Mouse (Mus musculus) thymus, adult 2 months (tissue): ENCODE data around the gene Rcsd1.

Experiments used
- CTCF ChIP-seq: fragments of 200-500 bp; IDR thresholded peaks from 2 replicates; pipeline ENCODE4 v1.5.1; 2012; ENCODE audit warnings: mild to moderate bottlenecking, control low read depth, low read length, moderate library complexity, borderline replicate concordance; ENCODE audit not compliant: control insufficient read depth, poor library complexity, insufficient read depth; ENCODE audit errors: extremely low read depth
- POLR2A ChIP-seq: fragments of 200-500 bp; IDR thresholded peaks from 2 replicates; pipeline ENCODE4 v1.6.1; 2012; ENCODE audit warnings: mild to moderate bottlenecking, low read length, control low read depth, moderate library complexity; ENCODE audit not compliant: control insufficient read depth, poor library complexity, insufficient read depth; ENCODE audit errors: extremely low read depth

DNA sequence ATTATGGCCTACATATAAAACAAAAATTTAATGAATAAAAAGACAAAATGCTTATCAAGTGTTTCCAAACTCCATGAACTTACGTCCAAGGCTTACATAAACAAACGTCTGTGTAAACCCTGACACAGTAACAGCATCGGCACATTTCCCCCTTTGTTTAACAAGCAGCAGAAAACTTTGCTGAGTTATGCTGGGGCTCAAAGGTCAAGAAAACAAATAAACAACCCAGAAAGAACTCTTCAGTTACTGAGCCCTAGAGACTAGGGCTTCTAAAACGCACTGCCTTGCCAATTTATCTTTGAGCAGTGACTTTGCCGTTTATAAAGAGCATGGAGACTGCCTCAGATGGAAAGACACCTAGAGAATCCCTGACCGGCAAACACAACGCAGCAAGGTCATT, 92.9 kb downstream of the Rcsd1 start:
- no peak for TF ChIP-seq POLR2A
- no peak for TF ChIP-seq CTCF
